Mouse (Mus musculus) embryo, embryonic 10.5 days (tissue): ENCODE data around the gene H2-M10.3.
"Not testable (repeated sequence)": the region's sequence is repeated elsewhere in the genome, so short reads cannot be mapped to it uniquely, and the experiment has no call there.

Experiments used
- DNase-seq: peaks from one replicate; pipeline ENCODE4 v3.0.0-alpha.2; 2015; ENCODE audit warnings: low spot score

H2-M10.3 gene

GRCm38 (mm10) chr17:36368317-36368716 lies at the start of gene H2-M10.3:
H2-M10.3 (minus strand) TSS chr17:36368417.
- DNase-seq = not testable (repeated sequence)

DNA sequence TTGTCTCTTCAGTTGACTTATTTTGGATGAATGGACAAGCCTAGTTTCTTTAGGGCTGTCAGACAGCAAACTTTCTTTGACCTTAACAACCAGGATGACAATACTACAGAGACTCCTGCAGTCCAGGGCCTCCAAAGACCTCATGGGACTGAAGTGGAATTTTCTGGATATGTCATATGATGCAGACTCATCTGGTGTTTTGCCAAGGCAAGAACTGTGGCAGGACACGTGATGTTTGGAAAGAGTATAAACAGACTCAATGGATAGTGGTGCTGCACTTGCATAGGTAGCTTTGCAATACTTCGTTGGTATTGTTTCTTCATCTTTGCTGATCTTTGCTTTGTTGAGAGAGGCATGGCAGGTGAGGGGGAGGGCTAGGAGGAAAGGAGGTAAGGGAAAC lies 49.2 kb upstream of the H2-M10.3 start:
- DNase-seq = no peak

GRCm38 (mm10) chr17:36415407-36415806 lies 47.2 kb upstream of the H2-M10.3 start:
- no peak for DNase-seq

DNA sequence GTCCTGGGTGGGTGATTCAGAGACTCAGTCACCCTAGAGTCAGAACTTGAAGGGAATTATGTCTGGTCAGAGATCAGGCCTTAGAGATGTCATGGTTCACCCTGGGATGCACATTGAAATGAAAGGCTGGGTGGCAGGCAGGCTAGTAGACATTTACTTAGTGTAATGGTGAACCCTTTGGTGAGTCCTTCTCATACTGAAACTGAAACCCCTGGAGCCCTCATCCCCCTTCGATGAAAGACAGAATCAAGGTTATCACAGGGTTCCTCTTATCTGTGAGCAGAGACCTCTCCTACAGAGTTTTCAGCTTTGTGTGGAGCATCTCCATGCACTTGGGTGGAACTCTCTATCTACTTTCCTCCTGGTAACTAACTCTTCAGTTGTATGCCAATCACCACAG lies 46.1 kb upstream of the H2-M10.3 start:
- DNase-seq = no peak

DNA sequence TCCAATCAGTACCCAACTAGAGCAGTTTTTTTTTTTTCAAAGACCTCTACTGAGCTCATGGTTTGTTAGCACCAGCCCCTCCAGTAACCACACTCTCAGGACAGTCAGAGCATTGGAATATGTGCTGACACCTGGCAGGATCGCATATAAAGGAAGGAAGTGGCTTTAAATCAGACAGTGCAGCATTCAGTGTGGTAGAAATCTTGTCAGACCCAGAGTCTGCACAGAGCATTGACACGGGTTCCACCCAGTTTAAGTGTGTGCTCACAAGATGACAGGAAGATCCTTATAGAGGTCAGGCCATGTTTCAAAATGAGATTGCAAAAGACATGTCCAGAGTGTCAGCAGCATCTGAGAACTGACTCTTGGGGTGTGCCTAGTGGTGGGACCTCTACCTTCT lies 21.7 kb upstream of the H2-M10.3 start:
- DNase-seq = no peak

GRCm38 (mm10) chr17:36362404-36362803 lies 5.8 kb downstream of the H2-M10.3 start:
- not testable (repeated sequence) for DNase-seq

- peak; percentile 58 for DNase-seq
These were observed 10.7 kb downstream of the H2-M10.3 start for GRCm38 (mm10) chr17:36357512-36357911.

DNA sequence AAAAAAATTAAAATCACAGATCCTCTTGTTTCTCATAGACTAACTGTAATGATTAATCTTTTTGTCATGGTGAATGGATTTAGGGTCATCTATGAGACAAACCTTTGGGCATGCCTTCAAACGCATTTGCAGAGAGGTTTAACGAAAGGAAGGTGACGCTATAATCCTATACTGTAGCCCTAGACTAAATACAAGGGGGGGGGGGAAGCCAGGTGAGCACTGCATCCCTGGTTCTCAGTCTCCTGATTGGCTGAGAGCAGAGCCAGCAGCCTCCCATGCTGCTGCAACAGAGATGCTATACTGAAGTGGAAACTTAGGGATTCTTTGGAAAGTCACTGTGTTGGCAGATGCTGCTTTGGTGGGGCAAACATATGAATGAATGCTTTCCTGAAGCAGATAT lies 12.5 kb downstream of the H2-M10.3 start:
- DNase-seq = no peak

- peak; percentile 71 for DNase-seq
These were observed 12.9 kb downstream of the H2-M10.3 start for GRCm38 (mm10) chr17:36355343-36355742.

- no peak for DNase-seq
These were observed 42.2 kb downstream of the H2-M10.3 start, which contains the start of gene H2-M10.1 for GRCm38 (mm10) chr17:36326055-36326454. H2-M10.1 (minus strand) TSS chr17:36326155.

DNA sequence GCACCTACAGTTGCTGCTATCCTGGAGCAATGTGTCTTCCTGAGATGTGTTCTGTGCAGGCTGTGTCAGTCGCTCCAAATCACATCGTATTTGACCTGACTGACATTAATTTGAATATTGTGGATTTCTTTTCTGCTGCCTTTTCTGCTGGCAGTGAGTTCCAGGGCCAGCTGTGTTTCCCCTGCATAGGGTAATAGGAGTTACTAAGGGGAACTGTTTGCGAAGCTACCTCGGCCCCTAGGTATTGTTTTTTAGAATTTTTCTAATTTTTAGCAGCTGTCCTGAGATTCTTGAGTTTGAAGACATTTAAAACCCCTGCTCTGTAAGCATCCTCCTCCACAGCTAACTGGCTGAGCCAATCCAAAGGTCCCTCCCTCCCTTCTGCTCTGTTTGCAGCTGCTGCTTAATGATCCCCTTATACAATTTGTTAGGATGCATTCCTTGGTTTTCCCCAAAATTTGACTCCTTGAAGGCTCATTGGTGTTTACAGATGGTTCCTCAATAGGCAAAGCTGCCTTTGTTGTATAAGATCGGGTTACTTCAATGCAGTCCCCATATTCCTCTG lies 52.4 kb downstream of the H2-M10.3 start:
- no peak for DNase-seq

DNA sequence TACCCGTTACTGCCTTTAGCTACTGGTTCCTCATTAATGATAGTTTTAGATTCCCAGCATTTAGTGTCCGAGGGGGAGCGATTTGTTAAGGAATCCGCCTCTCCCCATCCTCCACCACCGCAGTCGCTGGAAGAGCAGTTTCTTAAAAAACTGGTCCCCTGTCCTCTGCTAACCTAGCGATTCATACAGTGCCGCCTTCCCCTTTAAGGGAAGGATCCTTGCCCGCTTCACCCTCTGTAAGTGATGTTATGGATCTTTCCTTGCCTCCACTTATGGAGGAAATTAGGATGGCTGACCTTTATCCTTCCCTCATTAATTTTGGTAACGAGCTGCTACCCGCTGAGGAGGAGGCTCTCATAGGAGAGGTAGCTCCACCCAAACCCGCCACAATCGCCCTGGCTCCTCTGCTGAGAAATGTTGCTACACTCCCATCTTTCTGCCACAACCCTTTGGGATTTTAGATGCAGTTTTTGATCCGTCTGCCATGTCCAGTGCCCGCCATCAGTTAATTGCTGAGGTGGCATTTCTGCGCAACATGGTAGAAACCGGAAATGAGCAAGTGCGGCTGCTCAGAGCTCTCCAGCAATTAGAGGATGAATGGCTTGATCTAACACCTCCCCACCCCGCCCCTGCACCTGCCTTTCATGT lies 53.1 kb downstream of the H2-M10.3 start:
- DNase-seq = peak; percentile 67
